22 mouse cellular contexts compared by ENCODE assay signal in genomic region chr15:6525386-6525785, GRCm38 (mm10). TPM values are rescaled to one million over a fixed set of nuclear protein-coding genes. Genes with fewer than 3 reads are reported as not detected.
DNase-seq lines count a peak whose midpoint lies in the region; ATAC-seq and TF ChIP-seq lines count a peak whose summit lies in the region.
"Had no signal": no experiment of that assay in that cellular context is flagged by ENCODE, and none has a peak within 500 bp of the region (broad histone marks: within the 10 kb centered on the region; RNA-seq: fewer than 3 reads in every experiment).

No protein-coding gene starts in this region.

- ATAC-seq in liver, embryonic 13.5 days (ENCODE audit: low read depth), result no peak
- no peak for ATAC-seq in cerebellum, adult (ENCODE audit: insufficient number of reproducible peaks, low FRiP score, low TSS enrichment)
- ATAC-seq in midbrain, embryonic 13.5 days, result no peak
- ATAC-seq: intestine, embryonic 16.5 days had no signal

- H3K27me3 ChIP-seq in MEL (ENCODE audit: control insufficient read depth in 1 of 2, insufficient read depth in 2 of 2, low read length in 2 of 2), result no peaks in the 10 kb centered on the region
- H3K27me3 ChIP-seq in liver, embryonic 13.5 days, result no peaks in the 10 kb centered on the region
- H3K27me3 ChIP-seq in midbrain, embryonic 13.5 days, result no peaks in the 10 kb centered on the region
- H3K27me3 ChIP-seq: forebrain, embryonic 12.5 days; heart, embryonic 12.5 days; hindbrain, embryonic 13.5 days; limb, embryonic 13.5 days; neural tube, embryonic 12.5 days; stomach, embryonic 15.5 days had no signal

- H3K79me2 ChIP-seq in MEL (ENCODE audit: control insufficient read depth, insufficient read depth, low read length, poor library complexity), result peaks cover 3% of the 10 kb centered on the region

- 0 out of 2 replicates have a peak overlapping the region, but pooled peaks have one; percentile 14 for H3K4me2 ChIP-seq in liver, embryonic 13.5 days
- no peak overlapping the region for H3K4me2 ChIP-seq in midbrain, embryonic 13.5 days (replicated peaks)
- H3K4me2 ChIP-seq: forebrain, embryonic 12.5 days; heart, embryonic 12.5 days; hindbrain, embryonic 13.5 days; limb, embryonic 13.5 days; neural tube, embryonic 12.5 days; stomach, embryonic 15.5 days had no signal

- peak; percentile 46 for DNase-seq in thymus, postnatal 0 days (ENCODE audit: low spot score)
- DNase-seq in thymus, adult 18-20 months, result no peak
- peak; percentile 50 for DNase-seq in MEL (ENCODE audit: low read depth, low spot score)
- no peak for DNase-seq in liver, embryonic 13.5 days
- no peak for DNase-seq in layer of hippocampus, adult 9-11 months
- DNase-seq: cerebellum, adult 9-10 months; gastrocnemius, postnatal 10 days; heart, adult 11 months; heart, postnatal 14 days; kidney, postnatal 4 days; lung, adult 18-20 months; spleen, adult 18-20 months had no signal

- no peak overlapping the region for H3K9ac ChIP-seq in MEL (ENCODE audit: control insufficient read depth, low read depth, low read length, poor library complexity, severe bottlenecking)
- no peak overlapping the region for H3K9ac ChIP-seq in liver, embryonic 13.5 days
- no peak overlapping the region for H3K9ac ChIP-seq in midbrain, embryonic 13.5 days (replicated peaks)
- H3K9ac ChIP-seq: forebrain, embryonic 12.5 days; heart, embryonic 12.5 days; hindbrain, embryonic 13.5 days; limb, embryonic 13.5 days; neural tube, embryonic 12.5 days; stomach, embryonic 15.5 days had no signal

- H3K27ac ChIP-seq in MEL (ENCODE audit: control insufficient read depth, low read depth, low read length), result peak overlapping the region; percentile 28; the same call in 1 of the 2 replicates
- H3K27ac ChIP-seq in liver, embryonic 13.5 days, result no peak overlapping the region
- no peak overlapping the region for H3K27ac ChIP-seq in midbrain, embryonic 13.5 days
- H3K27ac ChIP-seq: embryonic facial prominence, embryonic 10.5 days; forebrain, embryonic 12.5 days; hindbrain, embryonic 13.5 days; limb, embryonic 13.5 days; neural tube, embryonic 12.5 days; stomach, embryonic 15.5 days had no signal

- TF ChIP-seq POLR2A in MEL (IDR thresholded peaks at IDR 0.05; ENCODE audit: control insufficient read depth in 1 of 2, insufficient read depth in 1 of 2, low read depth in 1 of 2, low read length in 2 of 2, poor library complexity in 1 of 2), result no peak

- no peak overlapping the region for H3K4me3 ChIP-seq in MEL (ENCODE audit: control insufficient read depth in 1 of 2, insufficient read depth in 1 of 2, low read depth in 2 of 2, low read length in 2 of 2)
- H3K4me3 ChIP-seq in liver, embryonic 13.5 days (replicated peaks), result no peak overlapping the region
- H3K4me3 ChIP-seq in midbrain, embryonic 13.5 days (replicated peaks), result no peak overlapping the region
- H3K4me3 ChIP-seq: embryonic facial prominence, embryonic 10.5 days; forebrain, embryonic 12.5 days; heart, embryonic 12.5 days; hindbrain, embryonic 13.5 days; limb, embryonic 13.5 days; neural tube, embryonic 12.5 days; stomach, embryonic 15.5 days had no signal

- TF ChIP-seq RAD21 in MEL (IDR thresholded peaks at IDR 0.05; ENCODE audit: low read depth, low read length), result no peak

- TF ChIP-seq EP300 in MEL (IDR thresholded peaks at IDR 0.05; ENCODE audit: low read depth in 1 of 2, low read length in 2 of 2), result no peak

- H3K36me3 ChIP-seq in MEL (ENCODE audit: control insufficient read depth in 1 of 2, insufficient read depth in 2 of 2, low read length in 2 of 2), result peaks cover 0 to 36% of the 10 kb centered on the region in 2 experiments; a peak in 2 of 4 replicates
- H3K36me3 ChIP-seq in liver, embryonic 13.5 days, result no peaks in the 10 kb centered on the region
- no peaks in the 10 kb centered on the region for H3K36me3 ChIP-seq in midbrain, embryonic 13.5 days
- H3K36me3 ChIP-seq: embryonic facial prominence, embryonic 10.5 days; forebrain, embryonic 12.5 days; heart, embryonic 12.5 days; hindbrain, embryonic 13.5 days; limb, embryonic 13.5 days; neural tube, embryonic 12.5 days; stomach, embryonic 15.5 days had no signal

- TF ChIP-seq CTCF in MEL (IDR thresholded peaks at IDR 0.05 in 2 of 3, conservative IDR thresholded peaks at IDR 0.05 in 1 of 3; ENCODE audit: control insufficient read depth in 1 of 3, insufficient read depth in 1 of 3, low read depth in 2 of 3, low read length in 3 of 3, poor library complexity in 1 of 3, severe bottlenecking in 1 of 3), result no peak

- WGBS in liver, embryonic 13.5 days (ENCODE audit: insufficient replicate concordance), result 32% methylated on average over 3 of the region's 3 CpGs
- 86% methylated on average over 3 of the region's 3 CpGs for WGBS in midbrain, embryonic 13.5 days

- H3K9me3 ChIP-seq in MEL (replicated peaks; ENCODE audit: insufficient read depth, low read length), result no peaks in the 10 kb centered on the region
- H3K9me3 ChIP-seq in liver, embryonic 13.5 days (replicated peaks), result no peaks in the 10 kb centered on the region
- no peaks in the 10 kb centered on the region for H3K9me3 ChIP-seq in midbrain, embryonic 13.5 days
- H3K9me3 ChIP-seq: embryonic facial prominence, embryonic 10.5 days; forebrain, embryonic 12.5 days; heart, embryonic 12.5 days; hindbrain, embryonic 13.5 days; limb, embryonic 13.5 days; neural tube, embryonic 12.5 days; stomach, embryonic 15.5 days had no signal

- H3K4me1 ChIP-seq in MEL (ENCODE audit: control insufficient read depth in 1 of 2, insufficient read depth in 2 of 2, low read length in 2 of 2), result peaks cover 22 to 26% of the 10 kb centered on the region in 2 experiments
- peaks cover 51% of the 10 kb centered on the region for H3K4me1 ChIP-seq in liver, embryonic 13.5 days (replicated peaks)
- H3K4me1 ChIP-seq in midbrain, embryonic 13.5 days (replicated peaks), result no peaks in the 10 kb centered on the region
- H3K4me1 ChIP-seq: embryonic facial prominence, embryonic 10.5 days; forebrain, embryonic 12.5 days; heart, embryonic 12.5 days; hindbrain, embryonic 13.5 days; limb, embryonic 13.5 days; neural tube, embryonic 12.5 days; stomach, embryonic 15.5 days had no signal

TF ChIP-seq in MEL, 35 proteins besides CTCF, POLR2A, EP300 and RAD21:
- TF ChIP-seq USF2 (IDR thresholded peaks at IDR 0.05; ENCODE audit: borderline replicate concordance in 1 of 2, insufficient read depth in 1 of 2, low read depth in 1 of 2, low read length in 2 of 2) (no peak), TCF12 (IDR thresholded peaks at IDR 0.05; ENCODE audit: low read depth, low read length) (no peak), MAX (IDR thresholded peaks at IDR 0.05; ENCODE audit: low read length) (no peak), MYC (IDR thresholded peaks at IDR 0.05; ENCODE audit: low read depth, low read length) (no peak), TBP (IDR thresholded peaks at IDR 0.05; ENCODE audit: low read depth, low read length) (no peak), SIN3A (IDR thresholded peaks at IDR 0.05; ENCODE audit: low read length) (no peak), ZMIZ1 (IDR thresholded peaks at IDR 0.05; ENCODE audit: low read depth, low read length) (no peak), ELF1 (IDR thresholded peaks at IDR 0.05; ENCODE audit: low read depth, low read length) (no peak), ZNF384 (IDR thresholded peaks at IDR 0.05; ENCODE audit: low read depth, low read length) (no peak)
TF ChIP-seq in MEL: peak in this region for 0.

RNA-seq across cellular contexts. Expression of gene Fyb, which starts 2.7 kb away (rescaled TPM):
- 209 and 242 TPM in 2 replicates for polyA plus RNA-seq in thymus, postnatal 0 days (2015; fragmentation: Nextera tagmentation; extraction: Ambion mirVana)
- 196 and 208 TPM in 2 replicates for total RNA-seq in MEL (2012; rRNA removed)
- polyA plus RNA-seq in MEL (2012; ENCODE audit: insufficient read depth in 1 of 2, insufficient read length in 2 of 2, low read depth in 1 of 2, low replicate concordance in 2 of 2, missing spikeins in 1 of 2), result 100 to 1,000 TPM in 1 of 2 experiments, not detected in 1; 175 TPM
- 27.5 and 31.4 TPM in 2 replicates for polyA plus RNA-seq in liver, embryonic 13.5 days (2015; fragmentation: Nextera tagmentation; extraction: Ambion mirVana)
- 2.7 and 4.1 TPM in 2 replicates for polyA plus RNA-seq in midbrain, embryonic 13.5 days (2015; fragmentation: Nextera tagmentation; extraction: Ambion mirVana)

Comparison
In these comparisons a context has a peak if more than half of its experiments do, and no peak if none do; other contexts are left out.
1. DNase-seq: peak in thymus, postnatal 0 days (single experiment) and MEL (single experiment); none in thymus, adult 18-20 months (0 of 2), liver, embryonic 13.5 days (single experiment) and layer of hippocampus, adult 9-11 months (single experiment).